Mouse (Mus musculus) cerebellum, adult 11-12 months (tissue): ENCODE measurements around the gene Gm49320.

Source experiments
- DNase-seq: peaks from one replicate; pipeline ENCODE4 v3.0.0; 2022

Gene Gm49320

GRCm38 (mm10) chr8:4259125-4259804 lies 20.6 kb downstream of the Gm49320 start, which contains the start of gene Ctxn1:
Gene Ctxn1, minus strand, starts transcription at chr8:4259274.
- peak; percentile 70 for DNase-seq

GRCm38 (mm10) chr8:4259805-4260170 lies 21.1 kb downstream of the Gm49320 start:
- DNase-seq = no peak

- no peak for DNase-seq
Measured at GRCm38 (mm10) chr8:4263105-4263791, 24.6 kb downstream of the Gm49320 start.

- DNase-seq = no peak
Measured at GRCm38 (mm10) chr8:4265160-4265914, 26.7 kb downstream of the Gm49320 start.

GRCm38 (mm10) chr8:4267627-4268026 lies 29.0 kb downstream of the Gm49320 start:
- DNase-seq = no peak

- DNase-seq = no peak
Measured at GRCm38 (mm10) chr8:4269609-4270008, 30.9 kb downstream of the Gm49320 start.

- peak; percentile 96 for DNase-seq
Measured at GRCm38 (mm10) chr8:4275275-4276110, 36.8 kb downstream of the Gm49320 start, which contains the start of gene Timm44. Gene Timm44, minus strand, starts transcription at chr8:4275913.

- DNase-seq = no peak
Measured at GRCm38 (mm10) chr8:4276111-4276465, 37.4 kb downstream of the Gm49320 start.

GRCm38 (mm10) chr8:4292738-4293137 lies 54.1 kb downstream of the Gm49320 start:
- no peak for DNase-seq

- no peak for DNase-seq
Measured at GRCm38 (mm10) chr8:4297822-4298221, 59.2 kb downstream of the Gm49320 start.
